Mouse (Mus musculus): ENCODE results near the gene Ndufa10.

GRCm38 (mm10) chr1:92437678-92438271 lies 35.9 kb downstream of the Ndufa10 start:
- TF ChIP-seq CTCF (IDR thresholded peaks at IDR 0.05; ENCODE audit: low read depth, low read length) (no peak), GATA2 (IDR thresholded peaks at IDR 0.05; ENCODE audit: borderline replicate concordance, low read depth, low read length) (no peak), GATA1 (IDR thresholded peaks at IDR 0.05; ENCODE audit: borderline replicate concordance, low read length) (no peak), POLR2AphosphoS5 (IDR thresholded peaks at IDR 0.05; ENCODE audit: insufficient replicate concordance, low read depth, low read length) (no peak), TAL1 (conservative IDR thresholded peaks at IDR 0.05; ENCODE audit: low read depth, low read length) (no peak)
